Mouse (Mus musculus): ENCODE data around the gene Spib. TPM values are rescaled to one million over a fixed set of nuclear protein-coding genes. Genes with fewer than 3 reads are reported as not detected.

Spib gene
- polyA plus RNA-seq, 1 experiment from 2014 or later: 0.60 TPM

DNA sequence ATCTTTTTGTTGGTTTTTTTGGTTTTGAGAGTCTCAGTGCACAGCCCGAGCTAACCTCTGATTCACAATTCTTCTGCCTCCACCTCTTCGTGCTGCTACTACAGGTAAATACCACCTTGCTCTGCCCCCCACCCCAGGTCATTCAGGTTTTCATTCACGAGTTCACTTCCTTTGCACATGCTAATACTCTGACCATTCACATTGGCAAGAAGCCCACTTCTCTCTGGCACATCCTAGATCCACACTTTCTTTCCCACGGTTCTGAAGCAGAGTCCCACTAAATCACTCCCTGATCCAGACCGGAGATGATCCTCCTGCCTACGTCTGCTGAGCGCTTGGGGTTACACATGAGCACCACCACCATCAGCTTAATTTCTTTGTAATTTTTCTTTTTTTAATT, 36.8 kb downstream of the Spib start:
- Histone ChIP-seq H3K9ac (peak overlapping the region; percentile 86; the same call in 1 of the 2 replicates), H3K36me3 (peaks cover 47% of the 10 kb centered on the region), H3K4me3 (peak overlapping the region; percentile 63), H3K4me2 (peak overlapping the region; percentile 84), H3K9me3 (no peaks in the 10 kb centered on the region), H3K4me1 (peaks cover 19% of the 10 kb centered on the region), H3K27me3 (peaks cover 5% of the 10 kb centered on the region; the same call in 1 of the 2 replicates), H3K27ac (no peak overlapping the region)
- no peak for ATAC-seq (ENCODE audit: insufficient number of reproducible peaks, insufficient read depth, low FRiP score, low TSS enrichment, low read depth)
- WGBS: 85% methylated on average over 7 of the region's 7 CpGs

DNA sequence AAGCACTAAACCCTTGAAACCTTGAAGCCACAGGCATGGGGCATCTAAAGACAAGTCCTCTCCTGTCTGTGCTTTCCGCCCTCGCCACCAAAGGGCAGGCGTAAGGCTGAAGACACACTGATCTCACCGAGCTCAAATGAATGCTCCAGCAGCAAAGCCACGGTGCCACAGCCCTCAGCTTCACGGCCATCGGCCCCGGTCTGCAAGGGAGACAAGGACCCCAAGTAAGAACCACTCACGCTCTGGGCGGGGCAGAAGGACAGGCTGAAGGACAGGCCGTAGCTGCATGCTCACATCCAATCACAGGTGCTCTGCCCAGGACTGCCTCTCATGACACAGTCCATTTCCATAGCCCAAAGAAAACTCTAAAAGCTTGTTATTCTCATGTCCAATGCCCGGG, 37.2 kb downstream of the Spib start:
- Histone ChIP-seq H3K4me3 (no peak overlapping the region), H3K36me3 (peaks cover 51% of the 10 kb centered on the region), H3K4me1 (peaks cover 19% of the 10 kb centered on the region), H3K9me3 (no peaks in the 10 kb centered on the region), H3K4me2 (peak overlapping the region; percentile 84; the same call in 1 of the 2 replicates), H3K27me3 (0 out of 2 replicates have a peak, but pooled peaks cover 5% of the 10 kb centered on the region), H3K9ac (no peak overlapping the region), H3K27ac (no peak overlapping the region)
- WGBS: 96% methylated on average over 12 of the region's 12 CpGs
- ATAC-seq (ENCODE audit: insufficient number of reproducible peaks, insufficient read depth, low FRiP score, low TSS enrichment, low read depth): no peak

DNA sequence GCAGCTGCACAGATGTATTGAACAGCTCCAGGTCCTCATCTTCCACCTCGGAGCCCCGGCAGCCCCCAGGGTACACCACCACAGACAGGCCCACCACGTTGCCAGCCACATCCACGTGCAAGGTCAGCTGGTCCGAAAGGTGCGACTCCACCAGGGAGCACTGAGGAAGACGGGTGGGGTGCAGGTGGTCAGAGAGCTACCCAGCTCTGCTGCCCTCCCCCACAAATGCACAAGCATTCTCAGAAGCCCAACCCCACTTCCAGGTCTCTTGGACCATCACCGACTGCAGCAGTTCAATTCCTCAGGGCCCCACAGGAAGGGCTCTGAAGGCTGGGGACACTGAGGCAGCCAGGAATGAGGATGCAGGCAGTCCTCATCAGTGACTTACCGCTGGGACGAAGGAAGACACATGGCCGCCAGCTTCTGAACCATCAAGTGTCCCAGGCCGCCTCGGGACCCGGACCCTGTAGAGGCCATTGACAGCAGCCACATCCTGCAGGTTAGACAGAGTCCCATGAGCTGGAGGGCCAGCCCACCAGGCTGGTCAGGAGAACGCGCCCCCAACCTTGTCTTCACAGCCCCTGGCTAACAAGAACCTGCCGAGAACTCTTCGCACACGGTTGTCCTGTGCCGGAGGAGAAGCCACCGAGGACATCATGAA, 39.6 kb downstream of the Spib start:
- no peak for ATAC-seq (ENCODE audit: insufficient number of reproducible peaks, insufficient read depth, low FRiP score, low TSS enrichment, low read depth)
- no peak overlapping the region for H3K27ac ChIP-seq
- WGBS: 94% methylated on average over 21 of the region's 21 CpGs
- H3K4me2 ChIP-seq: no peak overlapping the region
- peaks cover 16% of the 10 kb centered on the region for H3K4me1 ChIP-seq
- no peaks in the 10 kb centered on the region for H3K9me3 ChIP-seq
- no peak overlapping the region for H3K9ac ChIP-seq
- H3K27me3 ChIP-seq: no peaks in the 10 kb centered on the region
- no peak overlapping the region for H3K4me3 ChIP-seq
- H3K36me3 ChIP-seq: peaks cover 63% of the 10 kb centered on the region

DNA sequence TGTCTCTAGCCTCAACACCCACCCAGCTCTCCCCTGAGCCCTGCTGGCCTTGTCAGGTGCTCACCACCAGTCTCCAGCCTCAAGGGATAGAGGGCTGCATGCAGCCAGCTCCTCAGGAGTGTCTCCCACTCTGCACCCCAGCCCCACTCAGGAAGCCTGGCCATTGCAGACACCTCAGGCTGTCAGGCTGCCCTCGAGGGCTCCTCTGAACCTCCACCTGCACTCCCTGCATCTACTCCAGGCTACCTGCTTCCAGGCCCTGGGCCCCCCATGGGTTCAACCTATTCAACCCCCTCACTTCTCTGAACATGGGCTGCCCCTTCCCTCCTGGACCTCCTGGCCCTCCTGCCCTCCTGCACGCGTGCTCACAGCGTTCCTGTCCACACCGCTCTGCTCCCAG, 40.5 kb downstream of the Spib start:
- 90% methylated on average over 5 of the region's 5 CpGs for WGBS
- no peak overlapping the region for H3K4me2 ChIP-seq
- no peaks in the 10 kb centered on the region for H3K9me3 ChIP-seq
- H3K4me3 ChIP-seq: no peak overlapping the region
- H3K4me1 ChIP-seq: peaks cover 12% of the 10 kb centered on the region
- H3K36me3 ChIP-seq: peaks cover 63% of the 10 kb centered on the region
- no peak overlapping the region for H3K27ac ChIP-seq
- no peak overlapping the region for H3K9ac ChIP-seq
- no peak for ATAC-seq (ENCODE audit: insufficient number of reproducible peaks, insufficient read depth, low FRiP score, low TSS enrichment, low read depth)
- no peaks in the 10 kb centered on the region for H3K27me3 ChIP-seq

DNA sequence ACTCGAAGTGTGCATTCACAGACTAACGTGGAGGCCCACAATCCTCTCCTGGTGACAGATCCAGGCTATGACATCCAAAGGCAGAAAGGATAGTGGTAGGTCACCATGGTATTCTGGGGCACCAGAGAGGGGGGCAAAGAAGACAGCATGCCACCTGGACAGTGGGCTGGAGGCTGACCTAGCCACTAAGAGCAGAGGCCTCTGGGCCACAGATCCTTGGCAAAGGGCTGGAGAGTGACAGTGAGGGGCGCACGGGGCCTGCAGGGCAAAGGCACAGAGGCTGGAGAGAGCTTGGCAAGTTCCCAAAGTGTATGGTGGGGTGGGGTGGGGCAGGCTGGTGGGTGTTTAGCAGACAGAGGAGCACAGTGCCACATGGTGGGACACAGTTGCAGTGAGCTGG, 41.6 kb downstream of the Spib start:
- no peak for ATAC-seq (ENCODE audit: insufficient number of reproducible peaks, insufficient read depth, low FRiP score, low TSS enrichment, low read depth)
- Histone ChIP-seq H3K4me2 (no peak overlapping the region), H3K27me3 (no peaks in the 10 kb centered on the region), H3K9ac (0 out of 2 replicates have a peak overlapping the region, but pooled peaks have one; percentile 12), H3K4me1 (peaks cover 7% of the 10 kb centered on the region), H3K4me3 (no peak overlapping the region), H3K36me3 (peaks cover 63% of the 10 kb centered on the region), H3K27ac (no peak overlapping the region), H3K9me3 (no peaks in the 10 kb centered on the region)
- WGBS: 88% methylated on average over 4 of the region's 4 CpGs

DNA sequence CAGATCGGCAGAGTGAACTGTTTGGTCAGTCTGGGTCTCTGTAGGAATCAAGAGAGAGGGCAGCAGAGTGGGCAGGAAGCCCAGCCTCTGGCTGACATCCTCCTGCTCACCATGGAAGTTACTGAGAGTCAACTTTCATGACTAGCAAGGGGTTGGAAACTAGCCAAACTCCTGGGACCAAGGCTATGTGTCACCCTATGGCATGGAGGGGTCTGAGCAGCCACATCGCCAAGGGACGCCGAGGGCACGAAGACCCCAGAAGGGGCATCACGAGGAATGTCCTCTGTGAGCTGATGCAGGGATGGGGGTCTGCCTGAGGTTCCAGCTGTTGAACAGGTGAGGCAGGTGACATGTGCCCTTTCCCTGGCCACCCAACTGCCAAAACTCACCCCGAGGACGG, 43.3 kb downstream of the Spib start:
- Histone ChIP-seq H3K9ac (no peak overlapping the region), H3K4me3 (no peak overlapping the region), H3K36me3 (peaks cover 50% of the 10 kb centered on the region), H3K9me3 (no peaks in the 10 kb centered on the region), H3K4me1 (no peaks in the 10 kb centered on the region), H3K4me2 (no peak overlapping the region), H3K27me3 (no peaks in the 10 kb centered on the region), H3K27ac (no peak overlapping the region)
- WGBS: 92% methylated on average over 8 of the region's 8 CpGs
- ATAC-seq (ENCODE audit: insufficient number of reproducible peaks, insufficient read depth, low FRiP score, low TSS enrichment, low read depth): no peak

DNA sequence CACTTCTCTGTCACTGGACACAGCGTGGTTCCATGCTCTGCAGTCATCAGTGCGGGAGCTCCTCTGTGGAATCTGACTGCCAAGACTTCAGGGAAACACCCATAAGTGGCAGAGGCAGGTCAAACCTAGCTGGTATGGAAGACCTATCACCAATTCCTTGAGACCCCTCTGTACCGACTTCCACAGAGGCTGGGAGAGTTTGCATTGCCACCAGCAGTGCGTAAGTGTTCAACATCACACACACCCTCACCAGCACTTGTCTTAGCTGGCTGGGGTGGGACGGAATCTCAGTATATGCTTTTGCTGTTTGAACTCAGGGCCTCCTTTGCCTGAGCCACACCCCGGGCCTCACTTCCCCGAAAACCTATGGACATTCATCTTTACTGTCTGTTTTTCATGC, 43.9 kb downstream of the Spib start:
- ATAC-seq (ENCODE audit: insufficient number of reproducible peaks, insufficient read depth, low FRiP score, low TSS enrichment, low read depth): no peak
- Histone ChIP-seq H3K4me1 (no peaks in the 10 kb centered on the region), H3K4me2 (no peak overlapping the region), H3K27me3 (0 out of 2 replicates have a peak, but pooled peaks cover 2% of the 10 kb centered on the region), H3K4me3 (no peak overlapping the region), H3K27ac (no peak overlapping the region), H3K36me3 (peaks cover 44% of the 10 kb centered on the region), H3K9ac (no peak overlapping the region), H3K9me3 (no peaks in the 10 kb centered on the region)
- 89% methylated on average over 7 of the region's 7 CpGs for WGBS

DNA sequence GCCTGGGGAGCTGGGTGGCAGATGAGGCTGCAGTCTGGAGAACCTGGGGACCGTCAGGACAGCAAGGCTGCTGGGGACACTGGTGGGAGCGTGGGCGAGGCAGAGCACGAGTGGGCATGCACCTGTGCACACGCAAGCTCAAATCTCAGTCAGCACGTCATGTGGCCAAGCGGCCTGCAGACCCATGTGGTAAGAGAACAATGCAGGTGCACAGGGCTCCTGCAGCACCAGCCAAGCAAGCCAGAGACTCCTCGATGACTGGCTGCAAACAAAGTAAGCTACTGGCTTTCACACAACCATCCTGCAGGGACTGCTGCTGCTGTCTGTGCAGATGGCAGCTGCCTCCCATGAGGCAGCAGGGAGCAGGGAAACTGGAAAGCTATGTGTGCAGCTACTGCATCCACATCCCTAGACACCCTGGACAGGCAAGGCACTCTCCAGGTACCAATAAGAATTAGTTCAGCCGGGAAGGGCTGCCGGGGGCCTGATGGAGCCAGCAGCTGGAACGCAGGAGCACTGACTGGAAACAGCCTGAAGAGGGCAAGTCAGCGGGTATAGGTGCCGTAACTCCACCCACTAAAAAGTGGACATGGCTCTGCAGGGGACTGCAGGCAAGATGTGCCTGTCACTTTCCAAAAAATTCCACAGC, 44.8 kb downstream of the Spib start:
- Histone ChIP-seq H3K9ac (0 out of 2 replicates have a peak overlapping the region, but pooled peaks have one; percentile 8), H3K27ac (no peak overlapping the region), H3K4me1 (no peaks in the 10 kb centered on the region), H3K9me3 (no peaks in the 10 kb centered on the region), H3K27me3 (peaks cover 11% of the 10 kb centered on the region), H3K4me3 (no peak overlapping the region), H3K36me3 (peaks cover 35% of the 10 kb centered on the region), H3K4me2 (no peak overlapping the region)
- ATAC-seq (ENCODE audit: insufficient number of reproducible peaks, insufficient read depth, low FRiP score, low TSS enrichment, low read depth): no peak
- 61% methylated on average over 13 of the region's 13 CpGs for WGBS

DNA sequence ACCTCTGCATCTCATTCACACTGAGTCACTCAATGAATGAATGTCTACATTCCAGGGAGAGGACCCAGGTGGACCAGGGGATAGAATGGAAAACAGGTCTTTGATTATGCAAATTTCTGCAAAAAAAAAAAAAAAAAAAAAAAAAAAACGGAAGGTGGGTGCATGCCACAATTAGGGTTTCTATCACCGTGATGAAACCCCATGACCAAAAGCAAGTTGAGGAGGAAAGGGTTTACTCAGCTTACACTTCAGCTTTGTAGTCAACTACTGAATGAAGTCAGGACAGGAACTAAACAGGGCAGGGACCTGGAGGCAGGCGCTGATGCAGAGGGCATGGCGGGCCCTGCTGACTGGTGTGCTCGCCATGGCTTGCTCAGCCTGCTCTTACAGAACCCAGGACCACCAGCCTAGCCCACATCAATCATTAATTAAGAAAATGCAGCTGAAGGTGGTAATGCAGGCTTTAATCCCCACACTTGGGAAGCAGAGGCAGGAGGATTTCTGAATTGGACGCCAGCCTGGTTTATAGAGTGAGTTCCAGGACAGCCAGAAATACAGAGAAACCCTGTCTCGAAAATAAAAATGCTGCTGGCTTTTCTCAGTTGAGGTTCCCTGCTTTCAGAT, 46.2 kb downstream of the Spib start:
- Histone ChIP-seq H3K27me3 (peaks cover 22% of the 10 kb centered on the region), H3K9me3 (no peaks in the 10 kb centered on the region), H3K27ac (no peak overlapping the region), H3K4me2 (no peak overlapping the region), H3K9ac (no peak overlapping the region), H3K4me3 (no peak overlapping the region), H3K36me3 (peaks cover 22% of the 10 kb centered on the region), H3K4me1 (no peaks in the 10 kb centered on the region)
- WGBS: 76% methylated on average over 7 of the region's 7 CpGs
- ATAC-seq (ENCODE audit: insufficient number of reproducible peaks, insufficient read depth, low FRiP score, low TSS enrichment, low read depth): no peak

DNA sequence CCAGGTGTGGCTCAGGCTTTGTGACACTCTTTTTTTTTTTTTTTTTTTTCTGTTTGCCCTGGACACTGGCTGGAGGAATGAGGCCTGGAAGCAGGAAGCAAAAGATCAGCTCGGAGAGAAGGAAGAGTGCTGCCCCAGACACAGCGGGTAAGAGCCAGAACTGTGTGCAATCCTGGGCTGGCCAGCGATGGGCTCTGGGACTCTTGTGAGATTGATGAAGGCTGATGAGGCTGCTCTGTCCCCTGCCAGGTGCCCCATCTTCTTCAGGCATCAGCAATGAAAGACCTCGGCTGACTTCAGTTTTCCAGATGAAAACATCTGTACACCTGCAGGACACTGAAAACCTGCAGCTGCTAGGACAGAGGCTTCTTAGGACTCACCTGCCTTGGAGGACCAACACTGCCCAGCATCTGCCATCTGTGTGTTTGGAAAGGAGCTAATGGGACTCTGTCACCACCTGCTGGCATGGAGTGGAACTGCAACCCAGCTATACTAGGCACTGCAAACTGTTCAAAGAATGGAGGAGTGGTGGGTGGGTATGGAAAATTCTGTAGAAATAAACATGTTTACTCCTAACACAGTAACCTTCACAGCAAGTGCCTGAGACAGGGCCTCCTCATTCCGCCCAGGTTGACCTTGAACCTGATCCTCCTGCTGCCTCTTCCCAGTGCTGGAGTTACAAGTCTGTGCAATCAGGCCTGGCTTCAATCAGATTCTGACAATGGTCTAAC, 46.9 kb downstream of the Spib start:
- Histone ChIP-seq H3K4me1 (no peaks in the 10 kb centered on the region), H3K4me3 (no peak overlapping the region), H3K27me3 (peaks cover 29% of the 10 kb centered on the region), H3K9ac (no peak overlapping the region), H3K27ac (no peak overlapping the region), H3K36me3 (peaks cover 15% of the 10 kb centered on the region), H3K9me3 (no peaks in the 10 kb centered on the region), H3K4me2 (no peak overlapping the region)
- 0 out of 2 replicates have a peak, but pooled peaks have one; percentile 44 for ATAC-seq (ENCODE audit: insufficient number of reproducible peaks, insufficient read depth, low FRiP score, low TSS enrichment, low read depth)
- WGBS: 42% methylated on average over 5 of the region's 5 CpGs

DNA sequence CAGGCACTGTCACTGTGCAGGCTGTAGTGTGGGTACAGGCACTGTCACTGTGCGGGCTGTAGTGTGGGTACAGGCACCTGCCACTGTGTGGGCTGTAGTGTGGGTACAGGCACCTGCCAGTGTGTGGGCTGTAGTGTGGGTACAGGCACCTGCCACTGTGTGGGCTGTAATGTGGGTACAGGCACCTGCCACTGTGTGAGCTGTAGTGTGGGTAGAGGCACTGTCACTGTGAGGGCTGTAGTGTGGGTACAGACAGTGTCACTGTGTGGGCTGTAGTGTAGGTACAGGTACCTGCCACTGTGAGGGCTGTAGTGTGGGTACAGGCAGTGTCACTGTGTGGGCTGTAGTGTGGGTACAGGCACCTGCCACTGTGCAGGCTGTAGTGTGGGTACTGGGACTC, 47.8 kb downstream of the Spib start:
- H3K9ac ChIP-seq: no peak overlapping the region
- H3K9me3 ChIP-seq: no peaks in the 10 kb centered on the region
- H3K4me3 ChIP-seq: no peak overlapping the region
- WGBS: 91% methylated on average over 1 of the region's 1 CpGs
- H3K36me3 ChIP-seq: peaks cover 7% of the 10 kb centered on the region
- H3K27me3 ChIP-seq: peaks cover 38% of the 10 kb centered on the region
- H3K4me1 ChIP-seq: no peaks in the 10 kb centered on the region
- H3K4me2 ChIP-seq: no peak overlapping the region
- no peak for ATAC-seq (ENCODE audit: insufficient number of reproducible peaks, insufficient read depth, low FRiP score, low TSS enrichment, low read depth)
- H3K27ac ChIP-seq: no peak overlapping the region

Data from embryonic facial prominence, embryonic 13.5 days (tissue).